Mouse (Mus musculus): Measurements from ENCODE around the gene Tmem87a. TPM values are rescaled to one million over a fixed set of nuclear protein-coding genes. Genes with fewer than 3 reads are reported as not detected.

Gene Tmem87a
- polyA plus RNA-seq, 1 experiment from 2014 or later = 13.8 TPM

DNA sequence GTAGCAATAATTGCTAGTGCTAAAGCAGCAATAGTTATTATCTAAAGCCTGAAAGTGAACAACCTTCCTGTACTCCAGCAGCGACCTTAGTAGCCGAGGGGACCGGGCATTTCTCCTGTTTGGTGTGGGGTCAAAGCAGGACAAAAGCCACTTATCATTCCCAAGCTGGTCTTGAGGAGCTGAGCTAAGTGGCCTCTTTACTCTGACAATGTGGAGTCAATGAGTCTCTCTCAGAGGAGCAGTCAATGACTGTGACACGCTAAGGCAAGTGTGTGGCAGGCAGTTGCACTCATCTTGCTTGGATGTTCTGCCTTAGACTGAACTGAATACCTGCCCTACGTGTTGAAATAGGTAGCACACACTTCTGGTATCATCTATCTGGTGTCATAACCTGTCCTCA lies 52.6 kb downstream of the Tmem87a start:
- no peaks in the 10 kb centered on the region for H3K27me3 ChIP-seq (replicated peaks; ENCODE audit: control insufficient read depth, insufficient read depth, low read length)
- no peak overlapping the region for H3K27ac ChIP-seq (ENCODE audit: low read depth)
- DNase-seq (ENCODE audit: low spot score) (no peak), ATAC-seq (replicated peaks; ENCODE audit: low FRiP score, low TSS enrichment, low read depth) (no peak)
- H3K9ac ChIP-seq (ENCODE audit: low read length) = no peak overlapping the region
- no peak overlapping the region for H3K4me3 ChIP-seq (ENCODE audit: low read depth, low read length)
- no peaks in the 10 kb centered on the region for H3K4me1 ChIP-seq (replicated peaks; ENCODE audit: control insufficient read depth, insufficient read depth, low read length)
- H3K9me3 ChIP-seq (ENCODE audit: control insufficient read depth, low read length) = no peaks in the 10 kb centered on the region
- peaks cover 41% of the 10 kb centered on the region for H3K36me3 ChIP-seq (ENCODE audit: control insufficient read depth, insufficient read depth, low read length)
- 82% methylated on average over 5 of the region's 5 CpGs for WGBS
- no peak overlapping the region for H3K4me2 ChIP-seq (ENCODE audit: low read length)

DNA sequence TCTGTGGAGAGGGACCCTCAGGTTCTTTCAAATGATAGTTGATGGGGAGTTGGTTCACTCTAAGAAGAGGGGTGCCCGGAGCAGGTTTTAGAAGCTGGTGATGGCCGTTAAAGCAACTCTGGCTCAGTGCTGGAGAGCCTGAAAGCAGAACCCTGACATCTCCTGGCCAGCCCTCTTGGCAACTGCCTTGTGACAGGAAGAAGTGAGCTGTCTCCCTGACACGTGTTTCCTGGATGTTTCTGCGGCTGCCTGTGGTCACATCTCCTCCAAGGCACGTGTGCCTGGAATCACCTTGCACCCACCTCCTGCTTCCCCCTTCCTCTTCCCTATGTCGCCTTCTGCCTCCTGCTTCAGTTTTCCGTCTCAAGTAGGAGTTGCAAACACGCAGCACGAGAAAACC lies 55.8 kb downstream of the Tmem87a start:
- no peak overlapping the region for H3K27ac ChIP-seq (ENCODE audit: low read depth)
- no peaks in the 10 kb centered on the region for H3K4me1 ChIP-seq (replicated peaks; ENCODE audit: control insufficient read depth, insufficient read depth, low read length)
- H3K4me2 ChIP-seq (ENCODE audit: low read length) = no peak overlapping the region
- H3K9ac ChIP-seq (ENCODE audit: low read length) = no peak overlapping the region
- H3K27me3 ChIP-seq (replicated peaks; ENCODE audit: control insufficient read depth, insufficient read depth, low read length) = no peaks in the 10 kb centered on the region
- ATAC-seq (replicated peaks; ENCODE audit: low FRiP score, low TSS enrichment, low read depth) (no peak), DNase-seq (ENCODE audit: low spot score) (no peak)
- H3K4me3 ChIP-seq (ENCODE audit: low read depth, low read length) = no peak overlapping the region
- peaks cover 48% of the 10 kb centered on the region for H3K36me3 ChIP-seq (ENCODE audit: control insufficient read depth, insufficient read depth, low read length)
- 87% methylated on average over 9 of the region's 9 CpGs for WGBS
- H3K9me3 ChIP-seq (ENCODE audit: control insufficient read depth, low read length) = no peaks in the 10 kb centered on the region

DNA sequence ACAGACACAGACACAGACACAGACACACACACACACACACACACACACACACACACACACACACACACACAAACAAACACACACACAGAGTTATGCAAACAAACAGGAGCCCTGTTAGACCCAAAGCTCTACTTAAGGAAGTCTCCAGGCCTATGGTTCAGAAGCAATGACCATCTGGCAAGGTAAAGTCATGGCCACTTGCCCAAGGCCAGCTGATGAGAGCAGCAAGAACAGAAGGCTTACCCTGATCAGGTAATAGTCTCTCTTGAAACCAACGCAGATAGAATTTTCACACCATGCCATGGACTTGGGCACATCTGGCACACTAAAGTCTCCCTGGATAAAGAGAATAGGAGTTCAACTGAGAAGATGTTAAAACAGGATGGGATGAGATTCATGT lies 62.2 kb downstream of the Tmem87a start:
- Histone ChIP-seq H3K4me2 (ENCODE audit: low read length) (no peak overlapping the region), H3K27me3 (replicated peaks; ENCODE audit: control insufficient read depth, insufficient read depth, low read length) (no peaks in the 10 kb centered on the region), H3K9me3 (ENCODE audit: control insufficient read depth, low read length) (no peaks in the 10 kb centered on the region), H3K4me1 (replicated peaks; ENCODE audit: control insufficient read depth, insufficient read depth, low read length) (no peaks in the 10 kb centered on the region), H3K36me3 (ENCODE audit: control insufficient read depth, insufficient read depth, low read length) (peaks cover 76% of the 10 kb centered on the region), H3K4me3 (ENCODE audit: low read depth, low read length) (no peak overlapping the region), H3K9ac (ENCODE audit: low read length) (no peak overlapping the region), H3K27ac (ENCODE audit: low read depth) (no peak overlapping the region)
- 91% methylated on average over 1 of the region's 1 CpGs for WGBS
- ATAC-seq (replicated peaks; ENCODE audit: low FRiP score, low TSS enrichment, low read depth) (no peak), DNase-seq (ENCODE audit: low spot score) (no peak)

DNA sequence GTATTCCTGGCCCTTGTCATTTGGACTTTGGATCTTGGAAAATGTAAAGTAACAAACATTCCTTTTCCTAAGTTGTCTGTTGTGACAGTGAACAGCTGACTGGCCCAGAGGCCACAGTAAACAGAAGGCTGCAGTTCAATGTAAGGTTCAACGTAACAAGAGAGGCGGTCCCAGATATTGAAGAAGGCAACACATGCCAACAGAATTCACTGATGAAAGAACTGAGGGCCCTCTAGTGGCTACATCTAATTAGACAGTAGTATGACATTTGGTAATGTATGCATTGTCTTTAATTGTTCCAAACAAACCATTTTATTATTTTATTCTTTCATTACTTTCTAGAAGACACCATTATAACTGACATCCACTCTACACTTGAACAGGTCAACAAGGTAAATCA lies 66.0 kb downstream of the Tmem87a start:
- H3K27ac ChIP-seq (ENCODE audit: low read depth) = no peak overlapping the region
- DNase-seq (ENCODE audit: low spot score) (no peak), ATAC-seq (replicated peaks; ENCODE audit: low FRiP score, low TSS enrichment, low read depth) (no peak)
- H3K4me3 ChIP-seq (ENCODE audit: low read depth, low read length) = no peak overlapping the region
- no peaks in the 10 kb centered on the region for H3K4me1 ChIP-seq (replicated peaks; ENCODE audit: control insufficient read depth, insufficient read depth, low read length)
- WGBS = 71% methylated on average over 2 of the region's 2 CpGs
- peaks cover 62% of the 10 kb centered on the region for H3K36me3 ChIP-seq (ENCODE audit: control insufficient read depth, insufficient read depth, low read length)
- no peaks in the 10 kb centered on the region for H3K9me3 ChIP-seq (ENCODE audit: control insufficient read depth, low read length)
- no peak overlapping the region for H3K9ac ChIP-seq (ENCODE audit: low read length)
- H3K27me3 ChIP-seq (replicated peaks; ENCODE audit: control insufficient read depth, insufficient read depth, low read length) = no peaks in the 10 kb centered on the region
- no peak overlapping the region for H3K4me2 ChIP-seq (ENCODE audit: low read length)

DNA sequence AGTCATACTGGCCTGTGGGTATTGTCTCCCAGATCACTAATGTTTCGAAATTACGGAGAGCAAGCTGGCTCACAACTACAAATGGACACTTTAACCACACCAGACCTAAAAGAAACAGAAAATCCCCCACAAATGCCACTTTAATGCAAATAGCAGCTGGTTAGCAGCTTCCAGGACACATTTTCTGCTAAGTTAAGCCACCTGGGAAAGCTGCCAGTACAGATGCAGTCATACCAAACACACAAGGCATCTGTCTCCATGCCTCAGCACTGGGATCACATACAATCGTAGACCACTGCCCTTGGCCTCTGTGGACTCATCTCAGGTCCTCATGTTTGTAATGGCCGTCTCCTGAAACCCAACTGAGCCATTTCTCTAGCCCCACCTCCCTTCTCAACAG lies 72.3 kb downstream of the Tmem87a start:
- H3K27ac ChIP-seq (ENCODE audit: low read depth) = no peak overlapping the region
- H3K4me3 ChIP-seq (ENCODE audit: low read depth, low read length) = no peak overlapping the region
- H3K27me3 ChIP-seq (replicated peaks; ENCODE audit: control insufficient read depth, insufficient read depth, low read length) = no peaks in the 10 kb centered on the region
- DNase-seq (ENCODE audit: low spot score) (no peak), ATAC-seq (replicated peaks; ENCODE audit: low FRiP score, low TSS enrichment, low read depth) (no peak)
- no peaks in the 10 kb centered on the region for H3K4me1 ChIP-seq (replicated peaks; ENCODE audit: control insufficient read depth, insufficient read depth, low read length)
- H3K9ac ChIP-seq (ENCODE audit: low read length) = no peak overlapping the region
- H3K4me2 ChIP-seq (ENCODE audit: low read length) = no peak overlapping the region
- peaks cover 71% of the 10 kb centered on the region for H3K36me3 ChIP-seq (ENCODE audit: control insufficient read depth, insufficient read depth, low read length)
- WGBS = 88% methylated on average over 4 of the region's 4 CpGs
- H3K9me3 ChIP-seq (ENCODE audit: control insufficient read depth, low read length) = no peaks in the 10 kb centered on the region

DNA sequence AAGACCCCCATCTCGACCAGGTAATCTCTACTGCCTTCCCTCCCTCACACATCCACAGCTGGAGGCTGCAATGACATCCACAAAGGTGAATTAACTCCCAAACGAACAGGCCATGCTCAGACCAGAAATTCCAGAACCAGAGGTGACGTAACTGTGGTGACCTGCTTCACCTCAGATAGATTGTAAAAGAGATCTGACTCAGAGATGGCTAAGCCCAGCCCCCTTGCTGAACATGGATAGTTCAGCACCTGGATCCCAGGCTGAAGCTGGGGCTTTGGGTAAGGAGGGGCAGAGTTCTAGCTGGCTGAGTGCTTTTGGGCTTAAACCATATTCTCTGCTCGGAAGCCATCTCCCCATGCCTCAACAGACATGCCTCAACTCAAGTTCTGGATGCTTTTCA lies 88.8 kb downstream of the Tmem87a start:
- H3K9me3 ChIP-seq (ENCODE audit: control insufficient read depth, low read length) = no peaks in the 10 kb centered on the region
- no peaks in the 10 kb centered on the region for H3K27me3 ChIP-seq (replicated peaks; ENCODE audit: control insufficient read depth, insufficient read depth, low read length)
- H3K4me3 ChIP-seq (ENCODE audit: low read depth, low read length) = no peak overlapping the region
- H3K36me3 ChIP-seq (ENCODE audit: control insufficient read depth, insufficient read depth, low read length) = peaks cover 31% of the 10 kb centered on the region
- no peaks in the 10 kb centered on the region for H3K4me1 ChIP-seq (replicated peaks; ENCODE audit: control insufficient read depth, insufficient read depth, low read length)
- H3K27ac ChIP-seq (ENCODE audit: low read depth) = no peak overlapping the region
- no peak overlapping the region for H3K4me2 ChIP-seq (ENCODE audit: low read length)
- no peak overlapping the region for H3K9ac ChIP-seq (ENCODE audit: low read length)
- ATAC-seq (replicated peaks; ENCODE audit: low FRiP score, low TSS enrichment, low read depth) (no peak), DNase-seq (ENCODE audit: low spot score) (no peak)
- 53% methylated on average over 4 of the region's 4 CpGs for WGBS

DNA sequence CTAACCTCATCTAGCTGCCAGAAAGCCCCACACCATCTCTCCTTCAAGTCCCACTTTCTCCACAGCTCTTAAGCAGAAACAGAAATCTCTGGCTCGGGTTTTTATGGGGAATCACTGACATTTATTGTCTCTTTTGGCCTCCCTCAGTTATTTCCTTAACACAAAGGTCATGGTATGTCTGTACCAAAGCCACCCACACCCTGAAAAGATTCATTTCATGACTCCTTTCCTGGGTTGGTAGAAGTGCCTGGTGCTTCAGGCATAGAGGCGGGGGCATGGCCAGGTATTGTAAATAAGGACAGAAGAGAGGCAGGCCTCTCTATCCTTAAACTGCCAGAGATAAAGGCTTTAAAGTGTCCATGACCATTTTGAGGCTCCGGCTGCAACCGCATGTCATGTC lies 89.4 kb downstream of the Tmem87a start:
- no peak overlapping the region for H3K27ac ChIP-seq (ENCODE audit: low read depth)
- no peak overlapping the region for H3K9ac ChIP-seq (ENCODE audit: low read length)
- no peak overlapping the region for H3K4me2 ChIP-seq (ENCODE audit: low read length)
- no peaks in the 10 kb centered on the region for H3K9me3 ChIP-seq (ENCODE audit: control insufficient read depth, low read length)
- ATAC-seq (replicated peaks; ENCODE audit: low FRiP score, low TSS enrichment, low read depth) = no peak
- peaks cover 31% of the 10 kb centered on the region for H3K36me3 ChIP-seq (ENCODE audit: control insufficient read depth, insufficient read depth, low read length)
- H3K4me1 ChIP-seq (replicated peaks; ENCODE audit: control insufficient read depth, insufficient read depth, low read length) = no peaks in the 10 kb centered on the region
- DNase-seq (ENCODE audit: low spot score) = no peak
- H3K27me3 ChIP-seq (replicated peaks; ENCODE audit: control insufficient read depth, insufficient read depth, low read length) = no peaks in the 10 kb centered on the region
- 71% methylated on average over 4 of the region's 4 CpGs for WGBS
- H3K4me3 ChIP-seq (ENCODE audit: low read depth, low read length) = no peak overlapping the region

DNA sequence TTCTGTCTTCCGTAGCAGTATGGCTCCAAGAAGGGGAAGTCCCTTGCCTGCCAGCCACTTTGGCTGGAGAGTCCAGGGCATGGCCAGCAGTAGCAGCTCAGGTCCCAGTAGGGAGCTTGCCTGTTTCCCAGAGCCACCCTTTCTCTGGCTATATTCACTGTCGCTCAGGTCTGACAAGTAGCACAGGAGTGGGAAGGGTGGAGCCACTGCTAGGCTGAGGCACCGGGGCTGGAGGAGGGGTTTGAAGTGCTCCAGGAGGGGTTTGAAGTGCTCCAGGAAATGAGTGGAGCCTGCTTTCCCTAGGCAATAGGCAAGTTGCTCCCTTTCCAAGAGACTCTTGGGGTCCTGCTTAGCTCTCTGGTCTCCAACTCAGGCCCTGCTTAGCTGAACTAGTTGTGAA lies 89.9 kb downstream of the Tmem87a start, which contains the start of gene Pla2g4f:
Gene Pla2g4f, minus strand, starts transcription at position 190 of the 400 bp plus-strand sequence.
- no peak within 1 kb of the TSS for H3K4me3 ChIP-seq (ENCODE audit: low read depth, low read length)
- H3K36me3 ChIP-seq (ENCODE audit: control insufficient read depth, insufficient read depth, low read length) = peaks cover 27% of the 10 kb centered on the region
- no peak for ATAC-seq (replicated peaks; ENCODE audit: low FRiP score, low TSS enrichment, low read depth)
- 40% methylated on average over 3 of the region's 3 CpGs for WGBS
- no peak within 1 kb of the TSS for H3K9ac ChIP-seq (ENCODE audit: low read length)
- H3K4me2 ChIP-seq (ENCODE audit: low read length) = no peak within 1 kb of the TSS
- no peaks in the 10 kb centered on the region for H3K27me3 ChIP-seq (replicated peaks; ENCODE audit: control insufficient read depth, insufficient read depth, low read length)
- H3K9me3 ChIP-seq (ENCODE audit: control insufficient read depth, low read length) = no peaks in the 10 kb centered on the region
- no peak for DNase-seq (ENCODE audit: low spot score)
- H3K4me1 ChIP-seq (replicated peaks; ENCODE audit: control insufficient read depth, insufficient read depth, low read length) = no peaks in the 10 kb centered on the region
- no peak within 1 kb of the TSS for H3K27ac ChIP-seq (ENCODE audit: low read depth)

DNA sequence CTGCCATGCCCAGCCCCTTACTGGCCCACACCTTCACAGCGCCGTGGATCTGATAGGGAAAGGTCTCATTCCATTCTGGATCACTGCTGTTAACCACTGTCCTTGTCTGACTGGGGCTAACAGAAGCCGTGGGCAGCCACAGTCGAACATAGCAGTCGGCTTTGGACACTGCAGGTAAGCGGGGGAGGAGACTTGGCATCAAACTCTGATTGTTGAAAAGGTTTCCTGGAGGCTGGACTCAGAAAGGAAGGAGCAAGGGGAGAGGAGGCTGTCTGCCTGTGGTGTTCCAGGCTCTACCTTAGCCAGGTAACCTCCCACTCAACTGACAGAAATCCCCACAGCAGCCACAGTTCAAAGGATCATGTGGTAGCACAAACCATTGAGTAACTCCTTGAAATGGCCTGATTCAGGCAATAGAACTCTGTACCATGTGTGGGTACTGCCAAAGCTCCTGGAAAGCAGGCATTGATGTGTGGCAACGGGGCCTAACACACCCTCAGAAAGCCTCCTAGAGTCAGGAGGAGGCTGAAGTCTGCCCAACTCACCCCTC lies 91.6 kb downstream of the Tmem87a start:
- no peak for ATAC-seq (replicated peaks; ENCODE audit: low FRiP score, low TSS enrichment, low read depth)

More for the DNA sequence above, 91.6 kb downstream of the Tmem87a start:
- Histone ChIP-seq H3K27ac (ENCODE audit: low read depth) (no peak overlapping the region), H3K4me1 (replicated peaks; ENCODE audit: control insufficient read depth, insufficient read depth, low read length) (no peaks in the 10 kb centered on the region), H3K9me3 (ENCODE audit: control insufficient read depth, low read length) (no peaks in the 10 kb centered on the region), H3K4me3 (ENCODE audit: low read depth, low read length) (no peak overlapping the region), H3K9ac (ENCODE audit: low read length) (no peak overlapping the region), H3K4me2 (ENCODE audit: low read length) (no peak overlapping the region), H3K36me3 (ENCODE audit: control insufficient read depth, insufficient read depth, low read length) (peaks cover 11% of the 10 kb centered on the region), H3K27me3 (replicated peaks; ENCODE audit: control insufficient read depth, insufficient read depth, low read length) (no peaks in the 10 kb centered on the region)
- WGBS = 83% methylated on average over 7 of the region's 7 CpGs
- no peak for DNase-seq (ENCODE audit: low spot score)

Data from intestine, embryonic 14.5 days (tissue).